Mouse (Mus musculus): ENCODE data around the gene Fads1.

GRCm38 (mm10) chr19:10197130-10197529 lies 14.4 kb downstream of the Fads1 start:
- TF ChIP-seq CTCF (IDR thresholded peaks at IDR 0.05; ENCODE audit: low read depth, low read length) (no peak), TAL1 (conservative IDR thresholded peaks at IDR 0.05; ENCODE audit: low read depth, low read length) (no peak), GATA2 (IDR thresholded peaks at IDR 0.05; ENCODE audit: borderline replicate concordance, low read depth, low read length) (no peak), POLR2AphosphoS5 (IDR thresholded peaks at IDR 0.05; ENCODE audit: insufficient replicate concordance, low read depth, low read length) (peak; percentile 92; the same call in 1 of the 2 replicates)
